Mouse (Mus musculus) neural tube, embryonic 14.5 days (tissue): ENCODE data around the gene AI182371. TPM values are rescaled to one million over a fixed set of nuclear protein-coding genes. Genes with fewer than 3 reads are reported as not detected.
A peak's percentile ranks its signal among the peaks of the same experiment; 100 is the strongest.

ENCODE experiments used
- ATAC-seq: fragments of 200-750 bp; cut with Nextera tagmentation; 2 replicates; pipeline ENCODE4 v1.8.0; 2017; ENCODE audit warnings: low read depth, mild to moderate bottlenecking, moderate TSS enrichment, moderate library complexity
- H3K27ac ChIP-seq: fragments of 300-500 bp; sonication (generic); 2 replicates; pipeline ENCODE4 v1.5.1; 2014; ENCODE audit warnings: low read depth, mild to moderate bottlenecking, control low read depth, low read length, moderate library complexity, mixed read lengths
- H3K27me3 ChIP-seq: fragments of 300-500 bp; sonication (generic); 2 replicates; pipeline ENCODE4 v1.6.1; 2014; ENCODE audit warnings: low read length; ENCODE audit not compliant: control insufficient read depth, insufficient read depth
- H3K36me3 ChIP-seq: fragments of 300-500 bp; sonication (generic); 2 replicates; pipeline ENCODE4 v1.6.1; 2014; ENCODE audit warnings: low read length, mixed read lengths; ENCODE audit not compliant: control insufficient read depth, insufficient read depth
- H3K4me1 ChIP-seq: fragments of 300-500 bp; sonication (generic); 2 replicates; pipeline ENCODE4 v1.6.1; 2014; ENCODE audit warnings: low read length; ENCODE audit not compliant: control insufficient read depth, insufficient read depth
- H3K4me2 ChIP-seq: fragments of 300-500 bp; sonication (generic); 2 replicates; pipeline ENCODE4 v1.6.1; 2014; ENCODE audit warnings: mild to moderate bottlenecking, low read depth, low read length, control low read depth
- H3K4me3 ChIP-seq: fragments of 300-500 bp; sonication (generic); 2 replicates; pipeline ENCODE4 v1.5.1; 2014; ENCODE audit warnings: low read depth, low read length, control low read depth, mixed read lengths
- H3K9ac ChIP-seq: fragments of 300-500 bp; sonication (generic); replicated peaks from 2 replicates; pipeline ENCODE4 v1.6.1; 2014; ENCODE audit warnings: low read depth, mild to moderate bottlenecking, control low read depth, low read length, mixed read lengths
- H3K9me3 ChIP-seq: fragments of 300-500 bp; sonication (generic); 2 replicates; pipeline ENCODE4 v1.6.1; 2016; ENCODE audit warnings: low read length; ENCODE audit not compliant: control insufficient read depth
- WGBS: fragments of 180-500 bp; shearing (Covaris S2); extraction: QIAGEN DNeasy Blood & Tissue Kit; methylation state at CpG from one replicate; pipeline ENCODE4 v1.1.7; 2014; 5-methylcytosine and 5-hydroxymethylcytosine counted together
- polyA plus RNA-seq: library from polyadenylated mRNA; unstranded; fragments of >200 nt; fragmentation: Nextera tagmentation; extraction: Ambion mirVana; gene quantifications from 2 replicates; pipeline ENCODE4 v1.2.1, GENCODE M21; 2014

Gene AI182371
- polyA plus RNA-seq, 1 experiment from 2014 or later, result 0.27 TPM

DNA sequence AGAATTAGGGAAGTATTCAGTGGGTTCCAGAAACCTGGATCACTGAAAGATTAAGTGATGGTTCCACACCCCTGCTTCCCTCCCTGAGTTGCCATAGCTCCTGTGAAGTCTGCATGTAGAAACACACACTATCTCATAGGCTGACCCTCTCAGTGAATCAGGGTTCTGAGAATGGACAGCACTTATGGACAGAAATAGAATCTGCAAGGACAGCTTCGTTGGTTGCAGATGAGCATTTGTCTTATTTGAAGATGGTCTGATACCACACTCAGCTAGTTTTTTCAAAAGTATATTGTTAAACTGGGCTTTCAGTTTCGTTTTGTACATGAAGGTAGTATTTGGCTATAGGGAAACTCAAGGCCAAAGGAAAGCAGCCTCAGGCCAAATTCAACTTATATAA, 9.2 kb upstream of the AI182371 start:
- H3K9me3 ChIP-seq, result no peaks in the 10 kb centered on the region
- ATAC-seq, result no peak
- no peak overlapping the region for H3K27ac ChIP-seq
- H3K4me1 ChIP-seq, result no peaks in the 10 kb centered on the region
- H3K4me3 ChIP-seq, result peak overlapping the region; percentile 87
- 86% methylated on average over 2 of the region's 2 CpGs for WGBS
- H3K36me3 ChIP-seq, result no peaks in the 10 kb centered on the region
- no peaks in the 10 kb centered on the region for H3K27me3 ChIP-seq
- H3K9ac ChIP-seq, result no peak overlapping the region
- H3K4me2 ChIP-seq, result no peak overlapping the region

DNA sequence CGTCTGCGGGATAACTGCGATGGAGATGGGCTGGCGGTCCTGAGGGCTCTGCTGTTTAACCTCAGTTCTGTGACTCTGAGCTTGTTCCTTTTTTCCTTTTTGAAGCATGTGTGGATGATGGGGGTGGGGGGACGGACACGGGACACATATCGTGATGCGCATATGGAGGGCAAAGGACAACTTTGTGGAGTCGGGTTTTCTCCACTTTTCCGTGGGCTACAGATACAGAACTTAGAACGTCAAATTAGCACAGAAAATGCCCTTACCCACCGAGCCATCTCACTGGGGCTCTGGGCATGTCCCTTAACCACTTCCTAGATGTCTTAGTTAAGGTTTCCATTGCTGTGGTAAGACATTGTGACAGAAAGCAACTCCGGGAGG, 8.6 kb upstream of the AI182371 start:
- Histone ChIP-seq H3K27ac (peak overlapping the region; percentile 80), H3K4me1 (no peaks in the 10 kb centered on the region), H3K9me3 (no peaks in the 10 kb centered on the region), H3K27me3 (no peaks in the 10 kb centered on the region), H3K9ac (peak overlapping the region; percentile 76), H3K4me2 (peak overlapping the region; percentile 69), H3K36me3 (no peaks in the 10 kb centered on the region), H3K4me3 (peak overlapping the region; percentile 87)
- ATAC-seq, result 0 out of 2 replicates have a peak, but pooled peaks have one; percentile 1
- WGBS, result 2% methylated on average over 13 of the region's 13 CpGs

DNA sequence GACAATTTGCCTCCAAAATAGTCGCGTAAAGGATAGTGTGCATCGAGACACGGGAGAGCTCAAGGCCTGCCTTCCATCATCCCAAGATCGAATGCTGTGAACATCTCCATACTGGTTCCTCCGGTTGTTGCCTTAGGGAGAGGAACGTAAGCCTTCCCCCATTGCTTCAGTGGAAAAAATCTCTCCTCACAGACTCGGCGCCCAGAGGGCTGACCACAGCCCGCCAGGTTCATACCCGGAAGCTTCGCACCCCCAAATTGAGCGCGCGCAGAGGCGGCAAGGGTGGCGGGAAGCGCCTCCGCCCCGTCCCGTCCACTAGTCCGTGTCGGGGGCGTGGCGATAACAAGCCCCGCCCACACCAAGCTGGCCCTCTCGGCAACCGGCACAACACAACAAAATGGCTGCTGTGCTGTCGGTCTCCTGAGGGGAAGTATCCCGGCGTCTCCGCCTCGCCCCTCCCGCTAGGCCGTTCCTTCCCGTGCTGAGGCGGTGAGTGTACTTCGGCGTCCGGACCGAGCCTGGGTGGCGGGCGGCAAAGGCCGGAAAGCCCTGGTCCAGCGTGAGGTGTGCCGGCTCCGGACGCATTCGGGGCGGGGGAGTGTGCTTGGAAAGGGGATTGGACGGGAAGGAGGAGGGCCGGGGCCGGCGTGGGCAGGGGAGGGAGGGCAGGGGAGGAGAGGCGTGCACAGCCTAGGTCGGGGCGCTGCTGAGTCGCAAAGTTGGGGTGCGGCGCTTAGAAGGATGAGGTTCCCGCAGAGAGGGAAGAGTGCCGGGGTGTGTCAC, 8.0 kb upstream of the AI182371 start, which contains the start of gene Cntrl:
Cntrl (plus strand) TSS at position 352 of the 783 bp plus-strand sequence.
- H3K4me3 ChIP-seq, result peak within 1 kb of the TSS; percentile 87
- no peaks in the 10 kb centered on the region for H3K4me1 ChIP-seq
- H3K9ac ChIP-seq, result peak within 1 kb of the TSS; percentile 76
- ATAC-seq, result peak; percentile 96
- no peaks in the 10 kb centered on the region for H3K27me3 ChIP-seq
- peak within 1 kb of the TSS; percentile 80 for H3K27ac ChIP-seq
- H3K4me2 ChIP-seq, result peak within 1 kb of the TSS; percentile 69
- WGBS, result under 1% methylated on average over 62 of the region's 62 CpGs
- H3K36me3 ChIP-seq, result no peaks in the 10 kb centered on the region
- no peaks in the 10 kb centered on the region for H3K9me3 ChIP-seq

DNA sequence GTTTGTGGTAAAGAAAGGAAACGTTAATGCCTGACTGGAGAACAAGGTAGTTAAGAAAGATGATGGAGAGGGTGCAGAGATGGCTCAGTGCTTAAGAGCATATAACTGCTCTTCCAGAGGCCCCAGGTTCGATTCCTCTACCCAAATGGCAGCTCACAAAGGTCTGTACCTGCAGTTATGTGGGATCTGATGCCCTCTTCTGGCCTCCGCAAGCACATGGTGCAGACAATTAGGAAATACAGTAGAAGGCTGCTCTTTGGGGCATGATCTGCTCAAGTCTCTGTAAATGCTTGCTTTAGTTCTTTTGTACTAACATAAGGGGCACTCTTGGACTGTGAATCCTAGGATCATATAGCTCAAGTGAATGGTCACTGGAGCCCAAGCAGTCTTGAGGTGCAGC, 7.4 kb upstream of the AI182371 start:
- peak overlapping the region; percentile 76 for H3K9ac ChIP-seq
- no peaks in the 10 kb centered on the region for H3K4me1 ChIP-seq
- H3K4me3 ChIP-seq, result peak overlapping the region; percentile 87
- peak; percentile 63 for ATAC-seq
- H3K27ac ChIP-seq, result peak overlapping the region; percentile 80
- no peaks in the 10 kb centered on the region for H3K27me3 ChIP-seq
- no peaks in the 10 kb centered on the region for H3K9me3 ChIP-seq
- no peaks in the 10 kb centered on the region for H3K36me3 ChIP-seq
- peak overlapping the region; percentile 69 for H3K4me2 ChIP-seq
- WGBS, result 34% methylated on average over 3 of the region's 3 CpGs

DNA sequence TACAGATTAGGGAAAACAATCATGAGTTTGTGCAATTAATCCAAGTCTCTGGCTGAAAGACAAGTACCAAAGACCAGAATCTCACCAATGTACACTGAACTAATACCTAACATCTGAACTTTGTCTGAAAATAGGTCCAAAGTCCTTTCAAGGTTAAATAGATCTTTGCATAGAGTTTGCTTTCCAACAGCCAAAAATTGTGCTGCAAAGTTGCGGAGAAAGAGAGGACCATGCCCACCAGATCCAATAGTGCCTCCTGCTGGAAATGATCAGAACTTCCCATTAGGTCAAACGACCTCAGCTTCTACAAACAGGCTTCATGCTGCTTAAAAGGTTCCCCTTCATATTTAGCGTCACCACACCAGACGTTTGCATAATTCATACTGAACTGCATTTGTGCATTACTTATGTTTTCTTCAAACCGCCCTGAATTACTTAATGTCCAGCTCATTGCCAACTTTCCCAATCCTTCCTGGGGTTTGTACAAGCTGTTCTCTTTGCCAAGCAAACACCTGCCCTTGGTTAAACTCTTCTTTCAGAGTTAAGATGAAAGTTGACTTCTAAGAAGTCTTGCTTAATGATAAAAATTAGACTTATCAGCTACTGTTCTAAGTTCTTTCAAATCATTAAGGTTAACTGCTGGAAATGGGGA, 6.8 kb upstream of the AI182371 start:
- Histone ChIP-seq H3K27me3 (no peaks in the 10 kb centered on the region), H3K4me1 (no peaks in the 10 kb centered on the region), H3K9me3 (no peaks in the 10 kb centered on the region), H3K4me3 (no peak overlapping the region), H3K27ac (no peak overlapping the region), H3K4me2 (no peak overlapping the region), H3K9ac (no peak overlapping the region), H3K36me3 (no peaks in the 10 kb centered on the region)
- WGBS, result 60% methylated on average over 5 of the region's 5 CpGs
- ATAC-seq, result no peak

DNA sequence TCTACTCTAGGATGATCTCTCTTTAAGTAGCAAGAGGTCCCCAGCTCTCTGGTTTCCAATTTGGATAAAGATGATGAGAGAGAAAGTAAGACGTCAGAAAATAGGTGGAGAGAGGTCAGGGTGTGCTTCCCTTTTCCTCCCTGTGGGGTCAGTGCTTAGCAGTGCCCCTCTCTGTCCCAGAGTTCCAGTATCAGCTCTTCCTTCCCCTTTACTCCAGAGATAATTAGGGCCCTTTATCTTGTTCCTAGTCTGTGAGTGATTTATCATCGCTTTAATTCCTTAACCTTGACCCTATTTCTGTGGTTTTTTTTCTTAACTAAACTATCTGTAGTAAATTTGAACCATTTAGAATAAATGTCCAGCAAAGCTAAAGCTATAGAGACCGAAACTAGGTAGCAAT, 3.5 kb upstream of the AI182371 start:
- 66% methylated on average over 3 of the region's 3 CpGs for WGBS
- no peak for ATAC-seq

DNA sequence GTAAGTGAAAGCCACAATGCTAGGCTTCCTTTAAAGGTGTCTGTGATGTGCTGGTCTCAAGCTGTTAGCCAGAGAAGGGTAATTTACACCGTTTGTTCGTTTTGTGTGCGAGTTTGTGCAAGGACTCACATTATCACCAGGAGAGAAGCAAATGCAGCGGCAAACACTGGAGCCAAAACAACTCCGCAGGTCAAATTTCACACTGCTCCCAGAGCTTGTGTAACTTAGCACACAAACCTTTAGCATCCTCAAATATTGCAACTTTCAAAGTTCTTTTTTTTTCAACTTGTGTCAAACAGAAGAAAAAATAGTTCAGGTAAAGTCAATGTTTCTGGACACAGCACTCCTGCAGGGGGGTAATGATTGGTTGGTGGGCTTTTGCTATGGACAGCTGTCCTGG, 2.2 kb upstream of the AI182371 start:
- Histone ChIP-seq H3K4me2 (no peak overlapping the region), H3K36me3 (no peaks in the 10 kb centered on the region), H3K9me3 (no peaks in the 10 kb centered on the region), H3K4me1 (no peaks in the 10 kb centered on the region), H3K27ac (no peak overlapping the region), H3K9ac (no peak overlapping the region), H3K4me3 (no peak overlapping the region), H3K27me3 (no peaks in the 10 kb centered on the region)
- 60% methylated on average over 5 of the region's 5 CpGs for WGBS
- ATAC-seq, result no peak

More for the DNA sequence above, 3.5 kb upstream of the AI182371 start:
- Histone ChIP-seq H3K27ac (no peak overlapping the region), H3K9ac (no peak overlapping the region), H3K4me3 (no peak overlapping the region), H3K27me3 (no peaks in the 10 kb centered on the region), H3K36me3 (no peaks in the 10 kb centered on the region), H3K9me3 (no peaks in the 10 kb centered on the region), H3K4me1 (no peaks in the 10 kb centered on the region), H3K4me2 (no peak overlapping the region)

DNA sequence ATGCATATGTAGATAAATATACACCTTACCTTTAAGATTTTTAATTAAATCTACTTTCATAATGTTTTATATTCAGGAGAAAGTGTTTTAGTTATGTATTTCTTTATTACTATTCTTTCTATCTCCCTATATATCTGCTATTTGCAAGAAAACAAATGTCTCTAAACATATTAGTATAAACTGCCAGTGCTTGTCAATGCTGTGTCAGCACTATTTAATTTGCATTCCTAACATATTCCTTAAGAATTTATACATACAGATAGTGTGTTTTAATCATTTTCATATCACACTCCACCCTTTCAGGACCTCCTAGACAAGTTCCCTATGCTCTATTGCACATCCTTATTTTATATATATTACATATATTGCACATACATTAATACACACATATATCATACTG, 1.4 kb upstream of the AI182371 start:
- no peaks in the 10 kb centered on the region for H3K36me3 ChIP-seq
- H3K27me3 ChIP-seq, result no peaks in the 10 kb centered on the region
- no peak overlapping the region for H3K9ac ChIP-seq
- no peak for ATAC-seq
- H3K27ac ChIP-seq, result no peak overlapping the region
- H3K4me2 ChIP-seq, result no peak overlapping the region
- H3K4me1 ChIP-seq, result no peaks in the 10 kb centered on the region
- H3K9me3 ChIP-seq, result no peaks in the 10 kb centered on the region
- no peak overlapping the region for H3K4me3 ChIP-seq

DNA sequence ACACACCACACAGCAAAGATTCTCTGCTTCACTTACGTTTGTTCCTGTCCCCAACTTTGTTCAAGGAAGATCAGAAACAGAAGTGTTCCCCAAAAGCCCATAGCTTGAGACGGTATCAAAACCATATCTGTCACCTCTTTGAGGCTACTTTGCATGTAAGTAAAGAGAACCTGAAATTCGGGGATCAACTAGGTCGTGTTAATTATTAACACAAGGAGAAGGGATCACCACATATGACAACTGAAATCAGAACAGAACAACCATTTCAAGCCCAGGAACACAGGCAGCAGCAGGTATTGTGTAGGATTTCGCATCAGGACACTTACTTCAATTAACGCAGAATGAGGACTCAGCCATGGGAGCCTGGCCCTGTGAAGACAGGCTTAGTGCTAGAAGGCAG, 814 bp downstream of the AI182371 start:
- Histone ChIP-seq H3K36me3 (no peaks in the 10 kb centered on the region), H3K9me3 (no peaks in the 10 kb centered on the region), H3K9ac (no peak overlapping the region), H3K27ac (no peak overlapping the region), H3K27me3 (no peaks in the 10 kb centered on the region), H3K4me1 (no peaks in the 10 kb centered on the region), H3K4me2 (no peak overlapping the region), H3K4me3 (no peak overlapping the region)
- ATAC-seq, result no peak
- WGBS, result 86% methylated on average over 6 of the region's 6 CpGs
